Mouse (Mus musculus): ENCODE measurements around the gene Idh1.

The Idh1 gene

DNA sequence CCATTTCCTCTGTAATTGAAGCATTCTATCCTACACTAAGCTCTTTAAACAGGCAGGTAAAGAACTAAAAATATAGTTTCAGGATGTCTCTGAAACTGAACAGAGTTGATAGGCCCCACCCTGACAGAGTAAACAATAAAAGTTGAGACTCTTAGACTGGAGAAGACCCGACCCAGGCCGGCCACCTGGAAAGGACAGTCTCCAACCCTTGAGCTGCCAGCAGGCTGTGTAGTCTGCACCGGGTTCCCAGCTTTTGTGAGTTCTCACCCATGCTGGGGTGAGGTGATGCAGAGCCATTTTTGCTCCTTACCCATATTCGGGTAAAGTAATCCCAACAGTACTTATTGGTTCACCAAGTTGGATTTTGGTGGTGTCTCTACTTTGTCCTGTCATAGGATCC, 10.1 kb downstream of the Idh1 start:
- no peak for DNase-seq

DNA sequence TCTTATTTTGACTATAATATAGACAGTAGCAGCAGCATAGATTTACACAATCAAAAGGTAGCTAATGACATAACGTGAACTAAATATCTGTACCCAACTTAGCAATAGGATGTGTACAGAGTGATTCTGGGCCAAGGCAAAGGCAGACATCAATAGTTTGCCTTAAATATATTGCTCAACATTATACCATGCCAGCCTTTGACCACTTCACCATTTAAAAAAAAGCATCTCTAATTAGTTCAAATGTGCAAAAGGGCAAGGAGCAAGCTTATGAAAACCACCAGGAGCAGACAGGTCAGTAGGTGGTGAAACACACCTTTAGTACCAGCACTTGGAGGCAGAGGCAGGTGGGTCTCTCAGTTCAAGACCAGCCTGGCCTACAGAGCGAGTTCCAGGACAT, 12.6 kb downstream of the Idh1 start:
- no peak for DNase-seq

DNA sequence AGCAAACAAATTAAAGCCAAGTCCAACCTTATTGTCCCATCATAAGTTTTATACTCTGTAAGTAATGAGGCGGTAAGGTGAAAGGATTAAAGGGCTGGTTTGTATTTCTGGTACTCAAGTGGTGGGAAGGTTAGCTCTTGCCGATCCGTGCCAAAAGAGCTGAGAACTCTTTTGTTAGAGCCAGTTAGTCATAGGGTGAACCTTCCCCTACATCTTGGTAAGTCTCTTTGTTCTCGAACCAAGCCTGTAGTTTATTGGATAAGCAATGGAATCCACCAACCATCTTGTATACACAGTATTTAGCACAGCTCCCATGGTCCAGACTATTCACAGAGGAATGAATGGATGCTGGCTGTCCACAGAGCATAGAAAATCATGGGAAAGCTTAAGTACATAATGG, 14.7 kb downstream of the Idh1 start:
- no peak for DNase-seq

DNA sequence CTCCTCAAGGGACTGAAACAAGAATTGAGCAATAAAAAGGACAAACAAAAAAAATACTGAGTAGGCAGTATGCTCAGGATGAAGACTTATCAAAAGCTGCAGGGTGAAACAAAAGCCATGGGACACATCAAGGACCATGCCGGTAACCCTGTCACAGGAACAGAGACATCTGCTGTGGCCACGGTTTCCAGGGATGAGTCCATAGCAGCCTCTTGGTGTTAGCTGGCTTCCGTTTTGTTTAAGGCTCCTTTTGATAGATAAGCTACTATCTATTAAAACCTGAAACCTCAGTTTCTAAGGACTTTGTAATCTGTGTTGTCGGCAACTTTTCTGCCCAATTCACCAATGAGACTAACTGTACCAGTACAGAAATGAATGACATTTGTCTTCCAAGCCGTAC, 16.4 kb downstream of the Idh1 start:
- DNase-seq = no peak

DNA sequence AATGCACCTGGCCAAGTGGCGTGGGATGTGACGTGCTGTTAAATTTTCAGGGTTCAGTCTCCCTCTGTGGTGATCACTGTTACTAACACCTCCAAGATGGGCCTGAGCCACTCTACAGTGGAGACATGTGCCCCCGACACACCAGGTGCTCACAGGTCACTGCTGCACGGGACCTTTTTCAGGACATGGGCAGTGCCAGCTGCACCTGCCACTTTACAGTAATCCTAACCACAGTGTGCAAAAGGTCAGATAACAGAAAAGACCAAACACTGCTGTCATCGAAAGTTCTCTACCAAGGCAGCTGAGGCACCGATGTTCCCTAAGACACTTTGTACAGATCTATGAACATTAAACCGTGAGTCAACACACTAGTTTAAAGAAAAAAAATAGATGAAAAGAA, 16.8 kb downstream of the Idh1 start:
- no peak for DNase-seq

DNA sequence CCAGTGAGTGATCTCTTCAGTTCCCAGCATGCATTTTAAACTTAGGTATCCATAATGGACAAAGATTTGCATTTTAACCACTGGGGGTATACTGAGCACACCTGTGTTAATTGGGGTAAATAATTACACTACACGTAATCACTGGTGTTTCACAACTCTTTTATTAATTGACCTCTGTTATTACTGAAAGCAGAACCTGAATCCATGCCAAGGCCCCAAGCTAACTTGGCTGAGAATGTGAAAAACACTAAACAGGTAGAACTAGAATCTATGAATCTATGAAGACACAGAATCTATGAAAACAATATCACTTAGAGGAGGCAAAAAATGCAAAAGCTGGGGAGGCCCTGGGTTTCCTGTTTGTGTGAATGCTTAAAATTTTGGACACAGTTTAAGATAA, 18.8 kb downstream of the Idh1 start:
- DNase-seq = no peak

DNA sequence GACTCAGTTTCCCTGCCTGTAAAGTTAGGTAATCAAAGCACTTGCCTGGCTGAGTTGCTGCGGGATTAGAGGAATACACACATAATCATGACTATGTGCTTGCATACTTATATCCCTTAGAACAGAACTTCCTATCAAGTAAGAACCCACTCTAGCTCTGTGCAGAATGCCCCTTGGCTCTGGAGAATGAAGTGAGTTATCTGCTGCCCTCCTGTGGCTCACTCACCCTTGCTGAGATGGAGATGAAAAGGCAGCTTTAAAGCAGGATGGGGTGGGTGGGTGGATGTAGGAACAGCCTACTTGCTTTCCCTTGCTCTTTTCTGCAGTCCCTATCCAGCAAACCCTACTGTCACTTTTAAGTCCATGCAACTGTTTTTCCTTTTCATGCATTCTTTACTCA, 24.1 kb downstream of the Idh1 start:
- no peak for DNase-seq

DNA sequence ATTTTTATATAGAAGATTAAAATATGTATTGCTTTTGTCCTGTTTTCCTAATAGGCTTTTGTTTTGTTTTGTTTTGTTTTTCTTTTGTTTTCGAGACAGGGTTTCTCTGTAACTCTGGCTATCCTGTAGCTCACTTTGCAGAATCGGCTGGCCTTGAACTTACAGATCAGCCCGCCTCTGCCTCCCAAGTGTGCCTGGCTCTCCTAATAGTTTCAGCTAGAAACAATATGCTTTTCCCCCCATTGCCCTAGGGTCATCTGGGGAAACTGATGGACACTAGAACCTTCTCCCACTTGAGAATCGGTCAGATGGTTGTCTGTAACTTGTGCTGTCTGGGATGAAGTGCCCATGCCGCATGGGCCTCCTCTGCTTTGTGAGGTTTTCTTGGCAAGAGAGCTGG, 30.2 kb downstream of the Idh1 start:
- no peak for DNase-seq

DNA sequence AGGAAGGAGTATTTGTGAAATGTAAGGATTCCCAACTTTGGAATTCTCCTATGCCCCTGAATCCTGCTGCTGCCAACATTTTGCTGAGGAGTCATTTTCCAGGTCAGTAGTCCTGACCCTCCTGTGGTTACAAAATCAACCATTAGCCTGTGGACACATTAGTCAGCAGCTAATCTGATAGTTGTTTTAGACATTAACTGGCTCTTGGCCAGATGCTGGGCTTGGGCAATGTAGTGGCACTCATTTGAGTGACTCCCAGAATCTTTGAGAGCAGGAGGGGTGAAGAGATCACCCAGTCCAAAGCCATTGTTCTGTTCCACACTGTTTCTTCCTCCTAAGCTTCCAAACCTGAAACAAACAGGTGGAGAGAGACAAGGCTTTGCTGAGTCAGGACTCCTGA, 31.5 kb downstream of the Idh1 start:
- DNase-seq = no peak

DNA sequence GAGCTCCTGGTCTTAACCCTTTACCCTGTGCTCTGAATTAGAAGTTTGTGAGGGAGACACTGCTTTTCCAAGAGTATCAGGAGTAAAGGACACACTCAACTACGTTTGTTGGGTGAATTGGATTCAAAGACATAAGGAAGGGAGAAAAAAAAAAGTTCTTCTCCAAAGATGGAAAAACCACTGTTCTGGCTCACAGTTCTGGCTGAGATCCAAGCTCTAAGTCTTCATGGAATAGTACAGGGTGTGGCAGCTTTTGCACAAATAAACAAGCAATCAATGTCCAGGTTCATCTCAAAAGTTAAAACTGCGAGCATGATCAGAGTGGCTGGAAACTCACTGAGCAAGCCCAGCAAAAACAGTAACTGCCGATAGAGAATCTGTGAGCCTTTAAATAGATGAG, 38.3 kb downstream of the Idh1 start:
- no peak for DNase-seq

DNA sequence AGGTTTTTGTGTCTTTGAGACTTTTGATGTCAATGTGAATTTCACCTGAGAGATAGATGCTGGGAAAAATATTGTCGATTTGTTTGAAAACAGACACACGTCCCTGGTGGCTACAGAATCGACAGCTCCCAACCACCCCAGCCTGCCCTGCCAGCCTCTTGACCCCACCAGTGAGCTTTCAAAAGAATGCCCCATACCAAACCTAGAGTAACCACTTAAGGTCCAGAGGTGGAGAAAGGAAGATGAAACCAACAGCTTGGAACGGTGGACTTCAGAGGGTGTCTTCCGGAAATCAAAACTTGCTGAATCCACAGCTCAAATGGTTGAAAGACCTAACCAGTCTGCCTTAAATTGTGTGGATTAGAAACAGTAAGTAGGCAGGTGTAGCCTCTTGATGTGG, 39.0 kb downstream of the Idh1 start:
- DNase-seq = no peak

DNA sequence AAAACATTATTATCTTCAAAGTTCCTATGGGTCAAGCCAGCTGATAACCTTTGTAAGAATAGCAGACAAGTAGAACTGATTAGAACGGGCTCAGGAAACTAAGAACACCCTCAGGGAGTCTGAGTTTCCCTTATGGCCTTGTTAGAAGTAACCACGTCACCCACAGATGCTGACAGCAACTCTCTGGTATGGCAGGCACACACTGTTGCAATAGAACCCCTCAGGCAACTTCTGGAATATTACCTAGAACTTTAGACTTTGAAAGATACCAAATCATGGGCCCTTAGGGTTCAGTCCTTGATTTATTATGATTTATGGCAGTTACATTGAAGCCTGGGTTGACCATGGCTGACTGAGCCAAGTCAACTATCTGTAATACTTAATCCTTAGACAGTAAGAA, 39.7 kb downstream of the Idh1 start:
- no peak for DNase-seq

DNA sequence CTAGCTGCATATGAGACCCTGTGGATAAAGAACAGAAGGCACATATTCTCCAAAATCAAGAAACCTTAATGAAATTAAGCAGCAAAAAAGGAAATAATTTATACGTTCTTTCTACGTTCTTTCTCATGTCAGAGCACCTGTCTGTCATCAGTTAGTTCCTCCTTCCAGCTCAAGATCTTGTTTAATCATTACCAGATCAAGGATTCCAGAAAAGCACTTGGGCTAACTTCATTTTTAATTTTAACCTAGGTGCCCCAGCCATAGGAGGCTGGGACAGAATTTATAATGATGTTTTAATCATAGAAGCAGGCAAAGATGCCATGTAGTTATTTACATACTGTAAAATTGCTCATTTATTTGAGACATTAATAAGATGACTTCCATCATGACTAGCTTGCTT, 41.5 kb downstream of the Idh1 start:
- no peak for DNase-seq

DNA sequence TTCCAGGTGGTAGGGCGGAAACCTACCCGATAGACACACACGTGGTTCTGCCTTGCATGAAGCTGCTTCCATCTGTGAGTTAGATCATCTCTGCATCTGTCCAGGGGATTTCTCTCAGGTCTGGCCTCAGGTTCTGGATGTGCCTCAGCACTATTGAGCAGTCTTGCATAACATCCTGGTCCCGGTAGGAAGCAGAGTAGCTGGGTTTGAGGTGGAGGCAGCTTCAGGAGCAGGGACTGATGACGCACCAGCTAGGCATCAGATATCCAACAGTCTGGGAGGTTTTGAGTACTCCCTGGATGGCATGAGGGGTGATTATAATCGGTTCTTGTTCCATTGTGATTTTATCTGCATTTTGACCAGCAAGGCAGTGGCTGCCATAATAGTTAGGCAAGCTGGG, 48.7 kb downstream of the Idh1 start:
- DNase-seq = no peak

DNA sequence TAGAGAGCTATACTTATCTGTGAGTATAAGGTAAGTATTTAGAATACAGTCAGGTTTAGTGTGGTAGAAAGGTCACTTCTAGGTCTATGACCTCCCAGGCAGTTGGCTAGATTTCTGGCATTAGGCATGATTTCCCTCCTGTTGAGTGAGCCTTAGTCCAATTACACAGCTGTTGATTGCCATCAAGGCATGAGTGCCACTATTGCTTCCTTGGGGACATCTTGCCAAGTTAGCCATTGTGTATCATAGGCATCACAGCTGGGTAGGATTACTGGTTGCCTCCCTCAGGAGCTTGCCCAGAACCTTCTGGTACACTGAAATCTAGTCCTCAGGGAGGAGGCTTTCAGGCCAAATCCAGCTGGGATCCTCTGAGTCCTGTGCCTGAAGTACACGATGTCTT, 53.5 kb downstream of the Idh1 start:
- DNase-seq = no peak

DNA sequence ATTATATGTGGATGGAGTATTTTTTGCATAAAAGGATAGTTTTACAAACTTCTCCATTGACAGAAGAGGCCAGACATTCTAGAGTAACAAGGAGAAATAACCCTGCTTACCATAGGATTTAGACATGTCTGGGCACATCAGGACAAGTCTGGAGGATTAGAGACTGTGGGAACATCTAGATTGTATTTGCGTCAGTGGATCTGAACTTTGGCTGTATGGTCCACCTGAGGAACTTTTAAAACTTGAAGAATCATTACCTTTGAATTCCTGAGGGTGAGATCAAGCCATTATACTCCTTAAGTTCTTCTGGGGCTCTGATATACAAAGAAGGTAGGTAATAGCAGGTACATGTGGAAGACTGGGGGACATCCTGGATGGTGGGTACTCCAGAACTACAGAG, 54.6 kb downstream of the Idh1 start:
- no peak for DNase-seq

DNA sequence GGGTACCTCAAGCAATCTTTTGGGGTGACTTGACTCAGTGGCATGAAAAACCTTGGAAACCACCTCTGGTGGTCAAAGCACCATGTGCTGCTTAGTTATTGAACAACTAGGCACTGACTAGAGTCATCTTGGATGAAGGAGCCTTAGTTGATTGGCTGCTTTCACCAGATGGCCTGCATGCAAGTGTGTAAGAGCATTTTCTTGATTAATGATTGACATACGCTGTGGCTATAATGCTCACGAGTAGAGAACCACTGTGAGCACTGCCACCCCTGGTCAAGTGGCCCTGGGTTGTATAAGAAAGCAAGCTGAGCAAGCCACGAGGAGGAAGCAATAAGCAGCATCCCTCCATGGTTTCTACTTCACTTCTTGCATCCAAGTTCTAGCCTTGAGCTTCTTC, 56.1 kb downstream of the Idh1 start:
- DNase-seq = no peak

DNA sequence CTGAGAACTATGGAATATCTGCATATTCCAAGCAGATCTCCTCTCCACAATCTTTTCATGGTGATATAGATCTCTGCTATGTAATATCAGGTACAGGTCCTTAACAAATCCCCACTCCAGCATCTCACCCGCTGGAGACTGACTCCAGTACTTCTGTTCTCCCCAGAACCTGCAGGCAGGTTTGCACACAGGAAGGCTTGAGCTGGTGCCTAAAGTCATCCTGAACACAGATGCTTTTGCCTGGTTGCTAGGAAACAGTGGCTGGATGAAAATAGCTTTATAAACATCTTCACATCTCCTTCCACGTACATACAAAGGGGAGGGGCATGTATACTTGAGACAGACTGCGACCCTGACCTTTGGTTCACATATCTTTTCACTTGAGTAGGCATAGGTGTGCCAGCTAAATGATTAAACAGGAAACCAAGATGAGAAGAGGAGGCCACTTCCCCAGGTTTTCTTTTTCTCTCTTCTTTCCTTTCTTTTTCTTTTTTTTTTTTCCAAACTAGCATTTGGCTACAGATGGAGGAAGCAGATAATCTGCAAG, 56.6 kb downstream of the Idh1 start:
- no peak for DNase-seq

DNA sequence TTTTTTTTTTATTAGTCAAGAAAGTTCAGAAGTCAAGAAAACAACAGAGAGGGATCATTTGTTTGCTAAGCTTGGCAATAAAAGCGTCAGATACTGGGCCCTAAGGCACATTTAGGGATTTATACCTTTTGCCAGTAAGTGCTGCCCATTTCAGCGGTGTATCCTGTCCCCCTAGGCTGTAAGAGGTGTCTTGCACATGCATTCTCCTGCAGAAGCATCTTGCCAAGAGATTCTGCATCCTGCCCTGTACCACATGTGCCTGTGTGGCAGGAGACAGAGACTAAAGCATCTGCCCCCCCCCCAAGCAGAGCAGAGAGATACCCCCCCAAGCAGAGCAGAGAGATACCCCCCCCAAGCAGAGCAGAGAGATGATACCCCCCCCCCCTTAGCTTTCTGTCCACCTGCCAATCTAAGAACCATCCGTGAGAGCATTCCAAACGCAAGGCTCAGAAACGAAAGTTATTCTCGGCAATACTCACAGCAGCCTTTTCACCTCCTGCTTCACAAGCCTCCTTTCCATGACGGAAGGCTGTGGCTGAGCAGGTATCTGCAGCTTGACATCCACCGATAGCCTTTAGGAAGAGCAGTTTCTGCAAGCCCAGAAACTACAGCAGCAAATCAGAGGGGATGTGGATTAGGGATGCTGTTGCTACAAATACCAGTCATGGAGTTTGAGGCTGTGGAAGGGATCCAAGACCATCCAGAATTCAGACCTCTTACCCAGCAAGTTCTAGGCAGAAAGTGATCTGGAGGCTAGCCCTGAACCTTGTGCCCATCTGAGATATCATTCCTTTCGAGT, 63.5 kb downstream of the Idh1 start, which contains the start of gene D630023F18Rik:
Gene D630023F18Rik (minus strand): TSS at position 641 of the 799 bp plus-strand sequence.
- DNase-seq = peak; percentile 4

DNA sequence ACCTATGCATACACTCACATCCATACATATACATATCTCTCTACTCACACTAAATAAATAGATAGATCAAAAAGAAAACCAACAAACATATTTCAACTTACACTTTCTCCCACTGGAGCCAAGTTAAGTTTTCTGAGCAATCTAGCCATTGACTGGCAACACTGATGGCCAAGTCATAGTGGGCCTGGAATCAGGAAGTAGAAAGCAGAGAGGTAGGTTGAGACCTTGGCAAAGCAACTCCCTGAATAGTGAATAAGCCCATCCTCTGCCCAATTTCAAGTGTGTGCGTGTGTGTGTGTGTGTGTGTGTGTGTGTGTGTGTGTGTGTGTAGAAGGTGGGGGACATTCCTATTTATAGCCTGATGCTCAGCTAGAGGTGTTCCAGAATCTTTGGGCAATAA, 66.9 kb downstream of the Idh1 start, which contains the start of gene Gm28845:
Gene Gm28845 (minus strand): TSS at position 121 of the 400 bp plus-strand sequence.
- DNase-seq = no peak

DNA sequence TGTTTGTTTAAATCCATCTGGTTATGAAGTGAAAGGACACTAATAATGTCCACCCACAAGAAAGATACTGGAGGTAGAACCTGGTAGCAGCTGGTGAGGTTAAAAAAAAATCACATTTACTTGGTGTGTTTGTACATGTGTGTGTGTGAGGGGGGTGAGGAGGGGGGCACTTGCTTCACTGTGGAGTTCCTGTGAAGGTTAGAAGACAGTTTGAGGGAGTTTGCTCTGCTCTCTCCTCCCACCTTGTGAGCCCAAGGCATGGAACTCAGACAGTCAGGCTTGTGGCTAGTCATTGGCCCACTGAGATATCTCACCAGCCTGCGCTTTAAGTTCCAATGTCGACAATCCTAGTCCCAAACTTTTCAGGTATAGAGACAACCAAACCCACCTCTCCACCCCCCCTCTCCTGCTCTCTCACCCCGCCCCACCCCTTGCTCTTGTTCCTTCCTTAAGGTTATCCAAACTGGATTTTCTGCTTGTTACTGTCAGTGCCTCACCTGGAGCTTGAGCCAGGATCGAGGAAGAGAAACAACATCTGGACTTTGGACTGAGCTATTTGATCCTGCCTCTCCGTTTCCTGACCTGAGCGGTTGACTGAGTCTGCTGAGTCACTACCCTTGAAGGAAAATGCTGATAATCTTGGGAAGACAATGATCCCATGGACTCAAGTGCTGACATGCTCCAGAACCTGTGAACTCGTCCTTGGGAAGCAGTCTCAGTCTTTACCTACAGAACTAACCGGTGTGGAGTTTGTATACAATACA, 68.0 kb downstream of the Idh1 start:
- no peak for DNase-seq

DNA sequence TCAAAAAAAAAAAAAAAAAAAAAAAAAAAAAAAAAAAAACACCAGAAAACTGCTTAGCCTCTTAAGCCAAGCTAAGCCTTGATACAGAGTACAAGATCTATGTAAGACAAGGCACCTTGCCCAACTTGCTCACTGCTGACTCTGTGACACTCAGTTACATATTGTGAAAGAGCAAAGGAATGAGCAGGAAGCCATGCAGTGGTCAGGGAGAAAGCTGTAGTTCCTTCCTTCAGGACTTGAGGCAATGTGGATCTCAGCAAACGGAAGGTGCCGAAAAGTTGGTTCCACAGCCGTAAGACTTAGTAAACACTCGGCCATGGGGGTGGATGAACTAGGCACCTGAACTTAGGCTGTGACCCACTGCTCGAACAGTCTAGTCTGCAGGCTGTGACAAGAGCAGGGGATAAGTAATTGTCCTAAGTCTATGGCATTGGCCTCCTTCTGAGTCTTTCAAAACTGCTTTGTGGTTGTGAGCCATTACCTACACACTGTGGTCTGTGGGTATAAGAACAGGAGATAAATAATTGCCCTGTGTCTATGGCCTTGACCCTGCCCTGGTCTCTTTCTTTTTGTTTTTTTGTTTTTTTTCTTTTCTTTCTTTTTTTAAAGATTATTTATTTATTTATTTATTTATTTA, 72.6 kb downstream of the Idh1 start:
- no peak for DNase-seq

DNA sequence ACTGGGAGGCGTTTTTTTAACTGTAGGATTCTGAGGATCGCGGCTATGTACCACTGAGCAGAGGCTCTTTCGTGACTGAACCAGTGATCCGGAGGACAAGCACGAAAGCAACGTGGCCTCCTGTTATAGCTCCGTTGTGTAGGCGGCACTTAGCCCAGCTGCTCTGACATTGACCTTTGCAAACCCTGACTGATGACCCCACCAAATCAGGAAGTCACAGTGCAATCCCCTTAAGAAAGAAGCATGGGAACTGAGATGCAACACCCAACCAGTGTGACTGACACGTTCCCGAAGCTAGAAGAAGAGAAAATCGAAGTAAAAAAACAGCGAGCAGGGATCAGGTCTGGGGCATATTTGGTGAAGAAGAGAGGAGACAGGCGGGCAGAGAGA, 73.5 kb downstream of the Idh1 start:
- DNase-seq = no peak

All from cerebellum, adult 9-11 months (tissue).